Mouse (Mus musculus) 416B (cell line): ENCODE measurements around the gene Ndufb10.
"Not testable (repeated sequence)": the region's sequence is repeated elsewhere in the genome, so short reads cannot be mapped to it uniquely, and the experiment has no call there.

ENCODE experiments used
- DNase-seq: peaks from one replicate; pipeline ENCODE4 v3.0.0; 2011; ENCODE audit warnings: low read depth

Gene Ndufb10

GRCm38 (mm10) chr17:24733434-24734050 lies 9.3 kb upstream of the Ndufb10 start:
- DNase-seq = peak; percentile 28

DNA sequence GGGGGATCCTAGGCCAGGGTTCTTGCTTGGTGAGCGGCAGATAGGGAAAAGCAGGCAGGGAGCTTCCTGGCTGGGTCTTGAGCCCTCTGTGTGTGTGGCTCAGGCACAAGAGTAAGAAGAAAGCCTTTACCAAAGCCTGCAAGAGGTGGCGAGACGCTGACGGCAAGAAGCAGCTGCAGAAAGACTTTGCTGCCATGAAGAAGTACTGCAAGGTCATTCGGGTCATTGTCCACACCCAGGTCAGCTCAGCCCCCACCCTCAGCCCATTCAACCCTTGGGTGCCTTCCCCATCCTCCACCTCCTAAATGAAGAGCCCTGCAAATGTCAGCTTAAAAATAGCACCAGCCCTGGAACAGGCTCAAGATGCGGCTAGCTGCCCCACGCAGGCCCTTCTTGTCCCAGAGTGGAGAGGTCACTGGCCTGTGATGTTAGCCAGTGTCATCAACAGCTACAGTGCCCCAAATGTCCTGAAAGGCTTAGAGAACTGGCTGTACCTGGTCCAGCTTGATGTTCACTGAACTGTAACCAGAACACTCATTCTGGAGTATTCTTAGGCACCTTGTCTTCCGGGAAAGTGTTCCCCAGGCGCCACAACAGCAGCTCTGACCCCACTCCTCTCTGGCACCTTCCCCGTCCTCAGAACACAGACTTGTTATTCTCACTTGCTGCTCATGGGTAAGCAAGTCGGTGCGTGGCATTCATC lies 8.1 kb upstream of the Ndufb10 start:
- no peak for DNase-seq

GRCm38 (mm10) chr17:24730787-24731186 lies 6.5 kb upstream of the Ndufb10 start:
- peak; percentile 46 for DNase-seq

GRCm38 (mm10) chr17:24729067-24729466 lies 4.8 kb upstream of the Ndufb10 start:
- no peak for DNase-seq

DNA sequence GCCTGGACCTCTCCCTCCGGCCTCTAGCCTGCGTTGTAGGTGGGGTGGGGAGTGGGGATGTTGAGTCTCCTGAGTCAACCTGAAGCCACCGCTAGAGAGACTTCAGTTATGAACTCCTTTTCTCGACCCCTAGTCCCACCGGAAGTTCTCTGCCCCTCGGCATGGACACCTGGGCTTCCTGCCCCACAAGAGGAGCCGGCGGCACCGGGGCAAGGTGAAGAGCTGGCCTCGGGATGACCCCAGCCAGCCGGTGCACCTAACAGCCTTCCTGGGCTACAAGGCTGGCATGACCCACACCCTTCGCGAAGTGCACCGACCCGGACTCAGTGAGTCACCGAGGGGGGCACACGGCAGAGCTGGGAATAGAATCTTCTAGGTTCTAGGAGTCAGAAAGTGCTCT lies 3.9 kb upstream of the Ndufb10 start:
- DNase-seq = no peak

- no peak for DNase-seq
Observed at GRCm38 (mm10) chr17:24727618-24728017, 3.3 kb upstream of the Ndufb10 start, which contains the start of gene Rpl3l. Gene Rpl3l (plus strand): TSS chr17:24727820.

DNA sequence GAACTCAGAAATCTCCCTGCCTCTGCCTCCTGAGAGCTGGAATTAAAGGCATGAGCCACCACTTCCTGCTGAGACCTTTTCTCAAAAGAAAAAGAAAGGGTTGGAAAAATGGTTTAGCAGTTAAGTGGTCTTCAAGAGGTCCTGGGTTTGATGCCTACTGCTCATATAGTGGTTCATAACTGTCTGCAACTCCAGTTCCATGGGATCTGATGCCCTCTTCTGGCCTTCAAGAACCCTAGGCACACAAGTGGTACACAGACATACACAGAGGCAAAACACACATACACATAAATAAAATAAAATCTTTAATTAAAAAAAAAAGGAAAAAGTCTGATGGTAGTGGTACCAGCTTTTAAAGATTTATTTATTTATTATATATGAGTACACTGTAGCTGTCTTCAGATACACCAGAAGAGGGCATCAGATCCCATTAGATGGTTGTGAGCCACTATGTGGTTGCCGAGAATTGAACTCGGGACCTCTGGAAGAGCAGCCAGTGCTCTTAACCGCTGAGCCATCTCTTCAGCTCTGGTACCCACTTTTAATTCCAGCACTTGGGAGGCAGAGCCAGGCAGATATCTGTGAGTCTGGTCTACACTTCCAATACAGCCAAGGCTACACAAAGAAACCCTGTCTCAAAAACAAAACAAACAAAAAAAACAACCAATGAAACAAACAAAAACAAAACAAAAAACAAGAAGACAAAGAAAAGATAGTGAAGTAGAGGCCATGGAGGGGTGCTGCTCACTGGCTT lies 1.5 kb upstream of the Ndufb10 start:
- peak; percentile 51 for DNase-seq

DNA sequence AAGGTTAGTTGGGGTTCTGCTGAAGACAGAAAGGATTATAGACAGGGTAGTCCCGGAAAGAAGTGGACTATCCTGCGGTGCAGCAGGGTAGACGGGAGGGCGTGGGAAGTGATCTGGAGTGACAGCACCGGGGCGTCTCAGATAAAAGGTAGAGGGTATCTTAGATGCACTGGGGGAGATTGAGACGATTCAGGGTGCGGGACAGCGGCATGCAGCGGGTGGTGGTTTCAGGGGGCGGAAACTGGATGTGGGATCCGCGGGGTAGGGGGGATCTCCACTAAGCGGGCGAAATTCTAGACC lies 447 bp downstream of the Ndufb10 start:
- peak; percentile 57 for DNase-seq

GRCm38 (mm10) chr17:24723122-24723880 lies 977 bp downstream of the Ndufb10 start:
- DNase-seq = peak; percentile 56

GRCm38 (mm10) chr17:24722220-24722924 lies 1.9 kb downstream of the Ndufb10 start:
- peak; percentile 57 for DNase-seq

- not testable (repeated sequence) for DNase-seq
Observed at GRCm38 (mm10) chr17:24721383-24721955, 2.8 kb downstream of the Ndufb10 start.

DNA sequence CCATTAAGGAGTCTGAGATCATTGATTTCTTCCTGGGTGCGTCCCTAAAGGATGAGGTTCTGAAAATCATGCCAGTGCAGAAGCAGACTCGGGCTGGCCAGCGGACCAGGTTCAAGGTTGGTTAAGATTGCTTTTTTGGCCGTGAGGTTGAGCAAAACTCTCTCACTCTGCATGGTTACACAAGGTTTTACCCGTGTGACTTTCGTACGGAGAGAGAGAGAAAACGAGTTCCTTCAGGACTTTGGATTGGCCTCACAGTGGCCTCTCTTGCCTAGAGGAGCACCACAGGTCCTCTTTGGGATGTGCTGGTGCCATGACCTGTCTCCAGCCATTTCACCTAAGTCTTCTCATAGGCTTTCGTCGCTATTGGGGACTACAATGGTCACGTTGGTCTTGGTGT lies 3.7 kb downstream of the Ndufb10 start:
- DNase-seq = not testable (repeated sequence)

- peak; percentile 99 for DNase-seq
Observed at GRCm38 (mm10) chr17:24719494-24720222, 4.6 kb downstream of the Ndufb10 start.

- peak; percentile 39 for DNase-seq
Observed at GRCm38 (mm10) chr17:24718938-24719337, 5.3 kb downstream of the Ndufb10 start.

- DNase-seq = no peak
Observed at GRCm38 (mm10) chr17:24717943-24718342, 6.3 kb downstream of the Ndufb10 start, which contains the start of the genes Rnf151 and Rps2. Gene Rnf151 (minus strand): TSS chr17:24718063. Gene Rps2 (plus strand): TSS chr17:24718116.

GRCm38 (mm10) chr17:24716166-24716682 lies 8.1 kb downstream of the Ndufb10 start:
- no peak for DNase-seq

DNA sequence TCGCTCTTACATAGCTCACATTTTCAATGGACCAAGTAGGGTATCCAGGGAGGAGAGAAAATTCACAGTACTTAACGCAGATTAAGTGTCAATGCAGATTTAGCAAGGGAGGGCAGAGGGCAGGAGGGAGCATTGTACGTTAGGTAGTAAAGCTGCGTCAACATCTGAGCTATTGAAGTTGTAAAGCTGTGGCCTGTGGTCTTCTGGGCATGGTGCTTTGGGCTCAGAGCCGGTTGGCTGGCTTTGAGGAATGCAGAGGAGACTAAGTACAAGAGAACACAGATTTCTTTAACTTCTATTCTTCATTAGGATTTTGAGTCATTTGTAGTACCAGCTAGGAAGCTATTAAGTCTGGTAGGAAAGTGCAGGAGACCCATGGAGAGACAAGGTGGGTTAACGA lies 8.7 kb downstream of the Ndufb10 start:
- no peak for DNase-seq

DNA sequence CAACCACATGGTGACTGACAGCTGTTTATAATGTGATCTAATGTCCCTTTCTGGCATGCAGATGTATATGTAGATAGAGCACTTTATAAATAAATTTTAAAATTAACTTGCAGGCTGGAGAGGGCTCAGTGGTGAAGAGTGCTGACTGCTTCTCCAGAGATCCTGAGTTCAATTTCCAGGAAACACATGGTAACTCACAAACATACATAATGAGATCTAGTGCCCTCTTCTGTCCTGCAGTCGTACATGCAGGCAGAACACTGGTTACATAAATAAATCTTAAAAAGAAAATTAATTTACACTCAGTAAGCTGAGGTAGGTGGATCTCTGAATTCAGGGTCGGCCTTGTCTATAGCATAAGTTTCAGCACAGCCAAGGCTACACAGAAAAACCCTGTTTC lies 15.6 kb downstream of the Ndufb10 start:
- DNase-seq = peak; percentile 87

- DNase-seq = peak; percentile 59
Observed at GRCm38 (mm10) chr17:24707801-24708425, 16.4 kb downstream of the Ndufb10 start.
